Mouse (Mus musculus): Measurements from ENCODE around the gene Srrm1. TPM values are rescaled to one million over a fixed set of nuclear protein-coding genes. Genes with fewer than 3 reads are reported as not detected.
"Not testable (repeated sequence)": the region's sequence is repeated elsewhere in the genome, so short reads cannot be mapped to it uniquely, and the experiment has no call there.

Gene Srrm1
- polyA plus RNA-seq, 1 experiment from 2014 or later = 174 TPM

GRCm38 (mm10) chr4:135381355-135381754 lies 28.2 kb upstream of the Srrm1 start:
- WGBS = 50% methylated on average over 8 of the region's 8 CpGs
- Histone ChIP-seq H3K4me1 (peaks cover 7% of the 10 kb centered on the region; the same call in 1 of the 2 replicates), H3K4me2 (no peak overlapping the region), H3K27ac (replicated peaks) (no peak overlapping the region), H3K9ac (replicated peaks) (no peak overlapping the region), H3K36me3 (no peaks in the 10 kb centered on the region), H3K9me3 (replicated peaks) (no peaks in the 10 kb centered on the region), H3K4me3 (replicated peaks) (no peak overlapping the region), H3K27me3 (replicated peaks) (no peaks in the 10 kb centered on the region)
- ATAC-seq (ENCODE audit: low FRiP score) = no peak

- no peak for ATAC-seq (ENCODE audit: low FRiP score)
- H3K9me3 ChIP-seq (replicated peaks) = no peaks in the 10 kb centered on the region
- WGBS = 87% methylated on average over 11 of the region's 11 CpGs
- H3K27ac ChIP-seq (replicated peaks) = no peak overlapping the region
- H3K4me2 ChIP-seq = no peak overlapping the region
- H3K9ac ChIP-seq (replicated peaks) = no peak overlapping the region
- no peaks in the 10 kb centered on the region for H3K36me3 ChIP-seq
- H3K4me1 ChIP-seq = no peaks in the 10 kb centered on the region
- no peak overlapping the region for H3K4me3 ChIP-seq (replicated peaks)
- no peaks in the 10 kb centered on the region for H3K27me3 ChIP-seq (replicated peaks)
These were observed 24.1 kb upstream of the Srrm1 start for GRCm38 (mm10) chr4:135377241-135377640.

GRCm38 (mm10) chr4:135375444-135375843 lies 22.3 kb upstream of the Srrm1 start:
- no peaks in the 10 kb centered on the region for H3K4me1 ChIP-seq
- no peaks in the 10 kb centered on the region for H3K27me3 ChIP-seq (replicated peaks)
- no peak for ATAC-seq (ENCODE audit: low FRiP score)
- H3K4me3 ChIP-seq (replicated peaks) = no peak overlapping the region
- no peaks in the 10 kb centered on the region for H3K36me3 ChIP-seq
- 75% methylated on average over 3 of the region's 3 CpGs for WGBS
- H3K9me3 ChIP-seq (replicated peaks) = no peaks in the 10 kb centered on the region
- H3K27ac ChIP-seq (replicated peaks) = no peak overlapping the region
- no peak overlapping the region for H3K4me2 ChIP-seq
- no peak overlapping the region for H3K9ac ChIP-seq (replicated peaks)

- Histone ChIP-seq H3K4me2 (no peak overlapping the region), H3K27ac (replicated peaks) (no peak overlapping the region), H3K4me3 (replicated peaks) (no peak overlapping the region), H3K4me1 (no peaks in the 10 kb centered on the region), H3K27me3 (replicated peaks) (no peaks in the 10 kb centered on the region), H3K9ac (replicated peaks) (no peak overlapping the region), H3K36me3 (no peaks in the 10 kb centered on the region), H3K9me3 (replicated peaks) (no peaks in the 10 kb centered on the region)
- ATAC-seq (ENCODE audit: low FRiP score) = no peak
- WGBS = 81% methylated on average over 5 of the region's 5 CpGs
These were observed 20.2 kb upstream of the Srrm1 start for GRCm38 (mm10) chr4:135373299-135373698.

- ATAC-seq (ENCODE audit: low FRiP score) = no peak
- H3K4me3 ChIP-seq (replicated peaks) = no peak overlapping the region
- H3K27ac ChIP-seq (replicated peaks) = no peak overlapping the region
- no peaks in the 10 kb centered on the region for H3K4me1 ChIP-seq
- no peak overlapping the region for H3K4me2 ChIP-seq
- H3K9ac ChIP-seq (replicated peaks) = no peak overlapping the region
- 70% methylated on average over 11 of the region's 11 CpGs for WGBS
- H3K36me3 ChIP-seq = no peaks in the 10 kb centered on the region
- H3K27me3 ChIP-seq (replicated peaks) = no peaks in the 10 kb centered on the region
- no peaks in the 10 kb centered on the region for H3K9me3 ChIP-seq (replicated peaks)
These were observed 17.3 kb upstream of the Srrm1 start for GRCm38 (mm10) chr4:135370372-135370771.

GRCm38 (mm10) chr4:135362828-135363227 lies 9.7 kb upstream of the Srrm1 start:
- 25% methylated on average over 6 of the region's 6 CpGs for WGBS
- H3K27me3 ChIP-seq (replicated peaks) = no peaks in the 10 kb centered on the region
- no peak overlapping the region for H3K4me2 ChIP-seq
- H3K9ac ChIP-seq (replicated peaks) = no peak overlapping the region
- H3K4me3 ChIP-seq (replicated peaks) = no peak overlapping the region
- H3K36me3 ChIP-seq = no peaks in the 10 kb centered on the region
- H3K27ac ChIP-seq (replicated peaks) = no peak overlapping the region
- ATAC-seq (ENCODE audit: low FRiP score) = no peak
- H3K9me3 ChIP-seq (replicated peaks) = no peaks in the 10 kb centered on the region
- H3K4me1 ChIP-seq = no peaks in the 10 kb centered on the region

- no peak for ATAC-seq (ENCODE audit: low FRiP score)
- 82% methylated on average over 12 of the region's 12 CpGs for WGBS
- no peak overlapping the region for H3K9ac ChIP-seq (replicated peaks)
- no peaks in the 10 kb centered on the region for H3K27me3 ChIP-seq (replicated peaks)
- H3K4me1 ChIP-seq = no peaks in the 10 kb centered on the region
- H3K27ac ChIP-seq (replicated peaks) = no peak overlapping the region
- no peaks in the 10 kb centered on the region for H3K36me3 ChIP-seq
- H3K4me3 ChIP-seq (replicated peaks) = no peak overlapping the region
- H3K9me3 ChIP-seq (replicated peaks) = no peaks in the 10 kb centered on the region
- no peak overlapping the region for H3K4me2 ChIP-seq
These were observed 8.6 kb upstream of the Srrm1 start for GRCm38 (mm10) chr4:135361722-135362121.

GRCm38 (mm10) chr4:135358736-135359135 lies 5.6 kb upstream of the Srrm1 start:
- no peak overlapping the region for H3K4me3 ChIP-seq (replicated peaks)
- WGBS = 1% methylated on average over 6 of the region's 6 CpGs
- H3K4me2 ChIP-seq = no peak overlapping the region
- no peaks in the 10 kb centered on the region for H3K36me3 ChIP-seq
- H3K9ac ChIP-seq (replicated peaks) = no peak overlapping the region
- H3K9me3 ChIP-seq (replicated peaks) = no peaks in the 10 kb centered on the region
- peaks cover 9% of the 10 kb centered on the region for H3K4me1 ChIP-seq
- no peaks in the 10 kb centered on the region for H3K27me3 ChIP-seq (replicated peaks)
- no peak overlapping the region for H3K27ac ChIP-seq (replicated peaks)
- ATAC-seq (ENCODE audit: low FRiP score) = no peak

GRCm38 (mm10) chr4:135357221-135357920 lies 4.2 kb upstream of the Srrm1 start:
- no peak overlapping the region for H3K9ac ChIP-seq (replicated peaks)
- H3K27ac ChIP-seq (replicated peaks) = no peak overlapping the region
- no peak for ATAC-seq (ENCODE audit: low FRiP score)
- H3K4me2 ChIP-seq = no peak overlapping the region
- no peaks in the 10 kb centered on the region for H3K27me3 ChIP-seq (replicated peaks)
- no peaks in the 10 kb centered on the region for H3K36me3 ChIP-seq
- H3K4me1 ChIP-seq = peaks cover 9% of the 10 kb centered on the region
- WGBS = 83% methylated on average over 12 of the region's 12 CpGs
- H3K9me3 ChIP-seq (replicated peaks) = no peaks in the 10 kb centered on the region
- H3K4me3 ChIP-seq (replicated peaks) = no peak overlapping the region

GRCm38 (mm10) chr4:135355886-135356550 lies 2.9 kb upstream of the Srrm1 start:
- no peak overlapping the region for H3K4me3 ChIP-seq (replicated peaks)
- H3K9ac ChIP-seq (replicated peaks) = no peak overlapping the region
- no peak for ATAC-seq (ENCODE audit: low FRiP score)
- no peaks in the 10 kb centered on the region for H3K27me3 ChIP-seq (replicated peaks)
- no peak overlapping the region for H3K4me2 ChIP-seq
- H3K9me3 ChIP-seq (replicated peaks) = no peaks in the 10 kb centered on the region
- 83% methylated on average over 9 of the region's 9 CpGs for WGBS
- H3K36me3 ChIP-seq = no peaks in the 10 kb centered on the region
- no peak overlapping the region for H3K27ac ChIP-seq (replicated peaks)
- peaks cover 22% of the 10 kb centered on the region for H3K4me1 ChIP-seq

- peak overlapping the region; percentile 47; the same call in 1 of the 2 replicates for H3K9ac ChIP-seq (replicated peaks)
- ATAC-seq (ENCODE audit: low FRiP score) = not testable (repeated sequence)
These were observed 1.6 kb upstream of the Srrm1 start for GRCm38 (mm10) chr4:135354751-135355150.

GRCm38 (mm10) chr4:135353794-135354450 lies 801 bp upstream of the Srrm1 start:
- H3K36me3 ChIP-seq = peaks cover 1% of the 10 kb centered on the region; the same call in 1 of the 2 replicates
- peak overlapping the region; percentile 98 for H3K27ac ChIP-seq (replicated peaks)
- no peaks in the 10 kb centered on the region for H3K9me3 ChIP-seq (replicated peaks)
- no peaks in the 10 kb centered on the region for H3K27me3 ChIP-seq (replicated peaks)
- 18% methylated on average over 12 of the region's 12 CpGs for WGBS
- H3K9ac ChIP-seq (replicated peaks) = peak overlapping the region; percentile 47
- ATAC-seq (ENCODE audit: low FRiP score) = no peak
- peak overlapping the region; percentile 98 for H3K4me3 ChIP-seq (replicated peaks)
- H3K4me2 ChIP-seq = peak overlapping the region; percentile 70
- H3K4me1 ChIP-seq = peaks cover 23% of the 10 kb centered on the region

More at GRCm38 (mm10) chr4:135354751-135355150, 1.6 kb upstream of the Srrm1 start:
- not testable (repeated sequence) for H3K27me3 ChIP-seq (replicated peaks); H3K4me3 ChIP-seq (replicated peaks); H3K36me3 ChIP-seq; H3K4me2 ChIP-seq; H3K9me3 ChIP-seq (replicated peaks)
- Histone ChIP-seq H3K4me1 (peaks cover 23% of the 10 kb centered on the region), H3K27ac (replicated peaks) (peak overlapping the region; percentile 98; the same call in 1 of the 2 replicates)
